Mouse (Mus musculus): ENCODE data around the gene Lipk. TPM values are rescaled to one million over a fixed set of nuclear protein-coding genes. Genes with fewer than 3 reads are reported as not detected.

The Lipk gene
- polyA plus RNA-seq, 1 experiment: not detected

DNA sequence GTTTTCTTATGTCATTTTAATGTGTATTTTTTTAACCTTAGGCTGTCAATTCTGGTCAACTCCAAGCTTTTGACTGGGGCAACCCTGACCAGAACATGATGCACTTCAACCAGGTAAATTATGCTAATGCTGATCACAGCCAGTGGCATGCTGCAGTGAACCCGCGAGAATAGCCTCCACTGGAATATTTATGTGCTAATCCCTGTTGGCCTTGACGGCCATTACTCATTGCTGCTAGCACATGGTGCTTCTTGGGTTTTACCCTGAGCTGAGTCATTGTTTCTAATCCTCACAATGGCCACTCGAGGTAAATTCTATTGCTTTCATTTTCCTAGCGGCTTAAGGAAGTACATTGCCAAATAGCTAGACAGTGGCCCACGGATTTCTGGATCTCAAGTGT, 34.9 kb downstream of the Lipk start:
- H3K4me3 ChIP-seq (ENCODE audit: insufficient read depth, low read depth, low read length): no peak overlapping the region

GRCm38 (mm10) chr19:34049371-34050039, 41.4 kb downstream of the Lipk start:
- TF ChIP-seq CTCF (conservative IDR thresholded peaks at IDR 0.05; ENCODE audit: insufficient read depth, insufficient read length, low read depth, low read length) (no peak), POLR2A (IDR thresholded peaks at IDR 0.05; ENCODE audit: low read depth, low read length) (no peak)
- no peak overlapping the region for H3K27ac ChIP-seq (ENCODE audit: insufficient read depth, low read depth, low read length)
- DNase-seq: peak; percentile 19

More for the DNA sequence above, 34.9 kb downstream of the Lipk start:
- Histone ChIP-seq H3K4me1 (ENCODE audit: control insufficient read depth, insufficient read depth, low read length) (no peaks in the 10 kb centered on the region), H3K27me3 (replicated peaks; ENCODE audit: control insufficient read depth, insufficient read depth, low read length) (no peaks in the 10 kb centered on the region), H3K36me3 (ENCODE audit: control insufficient read depth, insufficient read depth, low read length) (no peaks in the 10 kb centered on the region), H3K27ac (ENCODE audit: insufficient read depth, low read depth, low read length) (no peak overlapping the region)
- 49% methylated on average over 6 of the region's 6 CpGs for WGBS
- DNase-seq: no peak
- TF ChIP-seq CTCF (conservative IDR thresholded peaks at IDR 0.05; ENCODE audit: insufficient read depth, insufficient read length, low read depth, low read length) (no peak), POLR2A (IDR thresholded peaks at IDR 0.05; ENCODE audit: low read depth, low read length) (no peak)

GRCm38 (mm10) chr19:34051502-34051901, 43.4 kb downstream of the Lipk start:
- 67% methylated on average over 3 of the region's 3 CpGs for WGBS
- Histone ChIP-seq H3K27ac (ENCODE audit: insufficient read depth, low read depth, low read length) (no peak overlapping the region), H3K4me1 (ENCODE audit: control insufficient read depth, insufficient read depth, low read length) (no peaks in the 10 kb centered on the region), H3K4me3 (ENCODE audit: insufficient read depth, low read depth, low read length) (no peak overlapping the region), H3K27me3 (replicated peaks; ENCODE audit: control insufficient read depth, insufficient read depth, low read length) (no peaks in the 10 kb centered on the region), H3K36me3 (ENCODE audit: control insufficient read depth, insufficient read depth, low read length) (no peaks in the 10 kb centered on the region)
- DNase-seq: peak; percentile 9
- TF ChIP-seq POLR2A (IDR thresholded peaks at IDR 0.05; ENCODE audit: low read depth, low read length) (no peak), CTCF (conservative IDR thresholded peaks at IDR 0.05; ENCODE audit: insufficient read depth, insufficient read length, low read depth, low read length) (no peak)

More at GRCm38 (mm10) chr19:34049371-34050039, 41.4 kb downstream of the Lipk start:
- Histone ChIP-seq H3K4me1 (ENCODE audit: control insufficient read depth, insufficient read depth, low read length) (no peaks in the 10 kb centered on the region), H3K36me3 (ENCODE audit: control insufficient read depth, insufficient read depth, low read length) (no peaks in the 10 kb centered on the region), H3K27me3 (replicated peaks; ENCODE audit: control insufficient read depth, insufficient read depth, low read length) (no peaks in the 10 kb centered on the region), H3K4me3 (ENCODE audit: insufficient read depth, low read depth, low read length) (no peak overlapping the region)
- 83% methylated on average over 3 of the region's 3 CpGs for WGBS

DNA sequence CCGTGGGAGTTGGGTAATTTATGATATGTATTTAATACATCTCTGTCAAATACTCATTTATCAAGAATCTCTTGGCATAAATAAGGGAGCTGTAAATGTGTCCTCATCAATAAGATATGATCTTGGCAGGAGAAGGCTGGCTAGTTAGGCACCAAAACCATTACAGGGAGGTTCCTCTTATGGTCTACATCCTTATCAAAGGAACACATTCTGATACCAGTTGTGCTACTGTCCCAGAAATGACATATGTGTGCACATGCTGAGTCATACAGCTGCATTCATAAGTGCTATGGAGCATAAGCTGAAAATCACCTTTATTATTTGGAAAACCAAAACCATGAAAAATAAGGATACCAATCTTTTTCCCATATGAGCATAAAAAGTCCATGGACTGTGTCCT, 55.5 kb downstream of the Lipk start:
- H3K36me3 ChIP-seq (ENCODE audit: control insufficient read depth, insufficient read depth, low read length): no peaks in the 10 kb centered on the region
- TF ChIP-seq POLR2A (IDR thresholded peaks at IDR 0.05; ENCODE audit: low read depth, low read length) (no peak), CTCF (conservative IDR thresholded peaks at IDR 0.05; ENCODE audit: insufficient read depth, insufficient read length, low read depth, low read length) (no peak)
- 56% methylated on average over 1 of the region's 1 CpGs for WGBS

DNA sequence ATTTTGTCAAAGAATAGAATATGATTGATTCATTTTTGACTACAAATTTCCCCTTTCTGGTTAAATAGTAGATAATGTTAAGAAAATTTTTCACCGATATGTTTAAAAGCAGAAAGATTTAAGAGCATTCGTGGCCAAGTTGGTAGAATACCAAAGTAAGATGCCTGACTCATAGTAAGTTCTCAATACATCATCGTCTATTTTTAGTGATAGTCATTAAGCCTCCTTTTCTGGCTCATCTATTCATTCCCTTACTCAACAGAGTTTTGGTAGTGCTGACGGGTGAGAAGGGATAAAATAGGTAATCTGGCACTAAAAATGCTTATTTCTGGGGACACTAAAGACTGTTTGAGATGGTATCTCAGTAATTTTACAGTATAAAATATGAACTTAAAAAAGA, 56.0 kb downstream of the Lipk start:
- no peaks in the 10 kb centered on the region for H3K27me3 ChIP-seq (replicated peaks; ENCODE audit: control insufficient read depth, insufficient read depth, low read length)
- no peaks in the 10 kb centered on the region for H3K4me1 ChIP-seq (ENCODE audit: control insufficient read depth, insufficient read depth, low read length)
- no peak overlapping the region for H3K27ac ChIP-seq (ENCODE audit: insufficient read depth, low read depth, low read length)
- 92% methylated on average over 4 of the region's 4 CpGs for WGBS
- TF ChIP-seq POLR2A (IDR thresholded peaks at IDR 0.05; ENCODE audit: low read depth, low read length): no peak
- no peak for TF ChIP-seq CTCF (conservative IDR thresholded peaks at IDR 0.05; ENCODE audit: insufficient read depth, insufficient read length, low read depth, low read length)
- H3K4me3 ChIP-seq (ENCODE audit: insufficient read depth, low read depth, low read length): no peak overlapping the region
- no peaks in the 10 kb centered on the region for H3K36me3 ChIP-seq (ENCODE audit: control insufficient read depth, insufficient read depth, low read length)
- no peak for DNase-seq

More for the DNA sequence above, 55.5 kb downstream of the Lipk start:
- no peak overlapping the region for H3K4me3 ChIP-seq (ENCODE audit: insufficient read depth, low read depth, low read length)
- no peak overlapping the region for H3K27ac ChIP-seq (ENCODE audit: insufficient read depth, low read depth, low read length)
- H3K27me3 ChIP-seq (replicated peaks; ENCODE audit: control insufficient read depth, insufficient read depth, low read length): no peaks in the 10 kb centered on the region
- H3K4me1 ChIP-seq (ENCODE audit: control insufficient read depth, insufficient read depth, low read length): no peaks in the 10 kb centered on the region
- DNase-seq: no peak

DNA sequence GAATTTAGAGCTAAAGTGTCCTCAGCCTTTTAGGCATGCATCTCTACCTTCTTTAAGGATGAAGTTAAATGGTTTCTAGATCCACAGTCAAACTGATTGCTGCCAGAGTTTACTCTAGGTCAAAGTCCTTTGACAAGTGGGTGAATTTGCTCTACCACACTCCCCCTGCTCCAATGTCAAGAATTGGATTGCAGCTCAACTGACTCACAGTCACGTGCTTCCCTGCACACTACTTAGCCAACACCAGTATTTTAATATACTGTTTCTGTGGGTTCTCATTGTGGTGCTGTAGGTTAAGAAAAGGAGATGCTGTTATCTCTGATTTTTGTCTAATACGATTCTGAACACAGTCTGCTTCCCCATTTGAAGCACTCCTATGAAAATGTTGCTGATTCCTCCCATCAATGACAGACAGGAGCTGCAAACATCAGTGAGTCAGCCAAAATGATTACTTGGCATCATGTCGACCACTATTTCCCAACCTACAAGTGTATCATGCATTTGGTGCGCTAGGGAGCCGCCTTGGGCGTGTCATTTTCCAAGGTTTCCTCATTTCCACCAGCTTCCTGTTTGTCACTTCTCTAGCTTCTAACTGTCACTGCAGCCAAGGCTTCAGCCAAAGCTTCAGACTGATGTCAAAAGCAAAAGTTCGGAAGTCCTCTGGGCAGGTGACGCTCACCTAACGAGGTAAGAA, 58.8 kb downstream of the Lipk start, which contains the start of gene Lipn:
TSS of gene Lipn (plus strand) at position 580 of the 694 bp plus-strand sequence.
- Histone ChIP-seq H3K4me1 (ENCODE audit: control insufficient read depth, insufficient read depth, low read length) (no peaks in the 10 kb centered on the region), H3K27ac (ENCODE audit: insufficient read depth, low read depth, low read length) (no peak within 1 kb of the TSS), H3K27me3 (replicated peaks; ENCODE audit: control insufficient read depth, insufficient read depth, low read length) (no peaks in the 10 kb centered on the region), H3K36me3 (ENCODE audit: control insufficient read depth, insufficient read depth, low read length) (no peaks in the 10 kb centered on the region), H3K4me3 (ENCODE audit: insufficient read depth, low read depth, low read length) (no peak within 1 kb of the TSS)
- 85% methylated on average over 9 of the region's 9 CpGs for WGBS
- TF ChIP-seq POLR2A (IDR thresholded peaks at IDR 0.05; ENCODE audit: low read depth, low read length) (no peak), CTCF (conservative IDR thresholded peaks at IDR 0.05; ENCODE audit: insufficient read depth, insufficient read length, low read depth, low read length) (no peak)
- no peak for DNase-seq

- TF ChIP-seq CTCF (conservative IDR thresholded peaks at IDR 0.05; ENCODE audit: insufficient read depth, insufficient read length, low read depth, low read length) (no peak), POLR2A (IDR thresholded peaks at IDR 0.05; ENCODE audit: low read depth, low read length) (no peak)
- Histone ChIP-seq H3K27ac (ENCODE audit: insufficient read depth, low read depth, low read length) (no peak overlapping the region), H3K4me1 (ENCODE audit: control insufficient read depth, insufficient read depth, low read length) (no peaks in the 10 kb centered on the region), H3K4me3 (ENCODE audit: insufficient read depth, low read depth, low read length) (no peak overlapping the region), H3K27me3 (replicated peaks; ENCODE audit: control insufficient read depth, insufficient read depth, low read length) (no peaks in the 10 kb centered on the region), H3K36me3 (ENCODE audit: control insufficient read depth, insufficient read depth, low read length) (no peaks in the 10 kb centered on the region)
- no peak for DNase-seq
Measured at GRCm38 (mm10) chr19:34074239-34074638, 66.1 kb downstream of the Lipk start.

Data from kidney, adult 2 months (tissue).